Mouse (Mus musculus) myocyte (in vitro differentiated cells): ENCODE data around the gene Car8. TPM values are rescaled to one million over a fixed set of nuclear protein-coding genes. Genes with fewer than 3 reads are reported as not detected.

Experiments used
- H3K27me3 ChIP-seq: one replicate; pipeline ENCODE4 v1.6.1; 2011; ENCODE audit not compliant: control insufficient read depth, insufficient read depth, insufficient read length
- H3K36me3 ChIP-seq: one replicate; pipeline ENCODE4 v1.6.1; 2011; ENCODE audit not compliant: control insufficient read depth, insufficient read depth
- H3K4me2 ChIP-seq: one replicate; pipeline ENCODE4 v1.6.1; 2011; ENCODE audit warnings: low read depth, control low read depth
- H3K4me3 ChIP-seq: one replicate; pipeline ENCODE4 v1.5.1; 2011; ENCODE audit warnings: mild to moderate bottlenecking, control low read depth, moderate library complexity
- H3K79me2 ChIP-seq: one replicate; pipeline ENCODE4 v1.6.1; 2011; ENCODE audit not compliant: control insufficient read depth, insufficient read depth
- H3ac ChIP-seq: one replicate; pipeline ENCODE4 v1.6.1; 2011; ENCODE audit not compliant: control insufficient read depth, insufficient read length
- CEBPB ChIP-seq: IDR thresholded peaks from 2 replicates; pipeline ENCODE4 v1.6.1; 2011; ENCODE audit warnings: mild to moderate bottlenecking, moderate library complexity; ENCODE audit not compliant: poor library complexity, insufficient read depth, severe bottlenecking
- E2F4 ChIP-seq: IDR thresholded peaks from one replicate; pipeline ENCODE4 v1.6.1; 2011; ENCODE audit warnings: mild to moderate bottlenecking, control low read depth, moderate library complexity; ENCODE audit not compliant: insufficient read depth
- MAX ChIP-seq: IDR thresholded peaks from one replicate; pipeline ENCODE4 v1.6.1; 2011; ENCODE audit warnings: low read depth, mild to moderate bottlenecking, control low read depth
- MYOD1 ChIP-seq, 3 experiments: IDR thresholded peaks; one replicate each; pipeline ENCODE4 v1.6.1; 2011; ENCODE audit warnings: control low read depth in 2 of 3, low read depth in 2 of 3, mild to moderate bottlenecking in 2 of 3, moderate library complexity in 1 of 3; ENCODE audit not compliant: insufficient read length in 2 of 3, control insufficient read depth in 1 of 3
- MYOG ChIP-seq, 3 experiments: IDR thresholded peaks; one replicate each; pipeline ENCODE4 v1.6.1; 2011; ENCODE audit warnings: control low read depth in 2 of 3, low read depth in 2 of 3, mild to moderate bottlenecking in 2 of 3; ENCODE audit not compliant: insufficient read length in 2 of 3, control insufficient read depth in 1 of 3, insufficient read depth in 1 of 3
- POLR2A ChIP-seq: IDR thresholded peaks from one replicate; pipeline ENCODE4 v1.6.1; 2011; ENCODE audit warnings: low read depth, mild to moderate bottlenecking, control low read depth, moderate library complexity; ENCODE audit not compliant: insufficient read length
- POLR2AphosphoS2 ChIP-seq: IDR thresholded peaks from one replicate; pipeline ENCODE4 v1.6.1; 2011; ENCODE audit warnings: low read depth, control low read depth; ENCODE audit not compliant: insufficient read length
- REST ChIP-seq: IDR thresholded peaks from one replicate; pipeline ENCODE4 v1.6.1; 2011; ENCODE audit warnings: mild to moderate bottlenecking, control low read depth, moderate library complexity; ENCODE audit not compliant: insufficient read depth, insufficient read length
- SRF ChIP-seq: IDR thresholded peaks from one replicate; pipeline ENCODE4 v1.6.1; 2011; ENCODE audit warnings: low read depth; ENCODE audit not compliant: control insufficient read depth, insufficient read length
- TCF12 ChIP-seq: IDR thresholded peaks from one replicate; pipeline ENCODE4 v1.6.1; 2011; ENCODE audit warnings: mild to moderate bottlenecking, control low read depth; ENCODE audit not compliant: poor library complexity, insufficient read depth, severe bottlenecking
- TCF3 ChIP-seq: IDR thresholded peaks from one replicate; pipeline ENCODE4 v1.6.1; 2011; ENCODE audit warnings: low read depth, control low read depth; ENCODE audit not compliant: insufficient read length
- USF1 ChIP-seq: IDR thresholded peaks from one replicate; pipeline ENCODE4 v1.6.1; 2011; ENCODE audit warnings: low read depth, mild to moderate bottlenecking, control low read depth, moderate library complexity
- polyA plus RNA-seq: library from polyadenylated mRNA; unstranded; fragments of >200 nt; fragmentation: generic; extraction: Trizol; gene quantifications from one replicate; pipeline ENCODE4 v1.2.1, GENCODE M21; 2012; ENCODE audit warnings: missing spikeins

The Car8 gene
- polyA plus RNA-seq, 1 experiment, result 0.37 TPM

DNA sequence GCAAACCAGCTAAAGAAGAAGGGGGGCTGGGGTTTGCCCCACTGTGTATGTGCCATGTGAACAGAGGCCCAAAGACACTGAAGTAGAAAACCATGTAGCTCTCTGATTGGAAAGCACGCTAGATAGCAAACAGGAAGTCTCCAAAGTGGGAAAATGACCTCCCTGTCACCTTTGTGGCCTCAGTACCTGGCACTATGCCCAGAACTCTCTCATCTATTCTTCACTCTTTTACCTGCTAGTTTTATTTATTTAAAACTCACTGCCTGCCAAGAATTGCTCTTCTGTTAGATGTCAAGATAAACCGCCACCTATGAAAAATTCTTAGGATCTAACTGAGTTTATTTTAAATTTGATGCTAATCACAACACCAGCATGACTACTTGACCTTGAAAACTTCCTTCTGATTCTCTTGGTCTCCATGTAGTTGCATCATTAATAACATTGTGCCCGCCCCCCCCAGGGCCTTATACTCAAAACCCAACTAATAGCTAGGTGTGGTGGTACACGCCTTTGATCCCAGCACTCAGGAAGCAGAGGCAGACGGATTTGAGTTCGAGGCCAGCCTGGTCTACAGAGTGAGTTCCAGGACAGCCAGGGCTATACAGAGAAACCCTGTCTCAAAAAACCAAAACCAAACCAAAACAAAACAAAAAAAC is 31.8 kb downstream of the Car8 start:
- no peaks in the 10 kb centered on the region for H3K79me2 ChIP-seq
- no peak overlapping the region for H3K4me2 ChIP-seq
- no peak for TF ChIP-seq CEBPB
- TF ChIP-seq MAX, result no peak
- TF ChIP-seq E2F4, result no peak
- TF ChIP-seq MYOG (IDR thresholded peaks at IDR 0.05; ENCODE audit: control insufficient read depth in 1 of 3, insufficient read depth in 1 of 3, insufficient read length in 2 of 3, low read depth in 2 of 3), result no peak
- no peak for TF ChIP-seq TCF3
- TF ChIP-seq USF1, result no peak
- TF ChIP-seq TCF12, result no peak
- no peak for TF ChIP-seq POLR2A
- TF ChIP-seq POLR2AphosphoS2, result no peak
- TF ChIP-seq SRF, result no peak
- TF ChIP-seq REST, result no peak
- TF ChIP-seq MYOD1 (IDR thresholded peaks at IDR 0.05; ENCODE audit: control insufficient read depth in 1 of 3, insufficient read length in 2 of 3, low read depth in 2 of 3), result no peak
- H3ac ChIP-seq, result no peak overlapping the region
- H3K4me3 ChIP-seq, result no peak overlapping the region
- H3K27me3 ChIP-seq, result no peaks in the 10 kb centered on the region
- H3K36me3 ChIP-seq, result no peaks in the 10 kb centered on the region

DNA sequence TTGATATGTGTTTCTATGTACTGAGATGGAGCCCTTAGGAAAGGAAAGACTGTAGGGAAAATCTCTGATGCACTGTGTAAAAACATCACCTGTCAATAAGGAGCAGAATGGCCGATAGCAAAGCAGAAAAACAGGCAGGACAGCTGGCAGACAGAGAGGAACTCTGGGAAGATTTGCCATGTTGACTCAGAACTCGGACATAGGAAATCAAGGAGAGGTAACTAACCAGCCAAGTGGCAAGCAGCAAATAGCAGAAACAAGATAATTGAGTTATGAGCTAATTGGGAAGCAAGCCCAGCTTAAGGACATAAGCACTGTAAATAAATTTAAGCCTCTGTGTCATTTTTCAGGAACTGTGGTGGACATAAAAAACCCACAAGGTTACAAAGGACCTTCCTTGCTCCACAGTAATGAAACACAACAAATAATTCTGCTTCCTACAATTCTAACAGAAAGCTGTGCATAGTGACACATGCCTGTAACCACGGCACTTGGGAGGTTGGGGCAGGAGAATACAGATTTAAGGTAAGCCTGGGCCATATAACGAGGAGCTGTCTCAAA is 33.7 kb downstream of the Car8 start:
- TF ChIP-seq MYOG (IDR thresholded peaks at IDR 0.05; ENCODE audit: control insufficient read depth in 1 of 3, insufficient read depth in 1 of 3, insufficient read length in 2 of 3, low read depth in 2 of 3) (peak in 1 of 3 experiments; percentile 10), CEBPB (no peak), MYOD1 (IDR thresholded peaks at IDR 0.05; ENCODE audit: control insufficient read depth in 1 of 3, insufficient read length in 2 of 3, low read depth in 2 of 3) (peak in 2 of 3 experiments; percentile 17 to 34), TCF12 (no peak), E2F4 (no peak)
- Histone ChIP-seq H3ac (no peak overlapping the region), H3K27me3 (no peaks in the 10 kb centered on the region), H3K36me3 (no peaks in the 10 kb centered on the region), H3K79me2 (no peaks in the 10 kb centered on the region), H3K4me3 (no peak overlapping the region), H3K4me2 (peak overlapping the region; percentile 41)

DNA sequence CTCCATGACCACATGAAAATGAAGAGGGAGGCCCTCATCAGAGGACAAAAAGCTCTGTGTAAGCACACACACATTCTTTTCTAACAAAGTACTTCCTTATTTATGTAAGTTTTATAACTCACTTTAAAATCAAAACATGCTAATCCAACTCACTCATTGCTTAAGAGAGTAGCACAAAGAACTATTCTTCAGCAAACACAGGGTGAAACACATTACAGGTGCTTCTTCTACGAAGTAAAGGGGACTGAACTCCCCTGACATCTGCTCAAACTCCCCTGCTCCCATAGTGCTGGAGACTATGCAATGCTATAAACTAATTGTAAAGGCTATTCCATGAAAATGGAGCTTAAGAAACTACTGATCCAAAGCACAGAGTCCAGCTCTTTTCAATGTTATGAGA is 35.5 kb downstream of the Car8 start:
- H3ac ChIP-seq, result no peak overlapping the region
- H3K4me2 ChIP-seq, result no peak overlapping the region
- TF ChIP-seq POLR2AphosphoS2 (no peak), SRF (no peak), TCF12 (no peak), MYOG (IDR thresholded peaks at IDR 0.05; ENCODE audit: control insufficient read depth in 1 of 3, insufficient read depth in 1 of 3, insufficient read length in 2 of 3, low read depth in 2 of 3) (no peak), CEBPB (no peak), USF1 (no peak), POLR2A (no peak), TCF3 (no peak)
- no peaks in the 10 kb centered on the region for H3K79me2 ChIP-seq
- H3K36me3 ChIP-seq, result no peaks in the 10 kb centered on the region
- H3K4me3 ChIP-seq, result no peak overlapping the region
- H3K27me3 ChIP-seq, result no peaks in the 10 kb centered on the region

DNA sequence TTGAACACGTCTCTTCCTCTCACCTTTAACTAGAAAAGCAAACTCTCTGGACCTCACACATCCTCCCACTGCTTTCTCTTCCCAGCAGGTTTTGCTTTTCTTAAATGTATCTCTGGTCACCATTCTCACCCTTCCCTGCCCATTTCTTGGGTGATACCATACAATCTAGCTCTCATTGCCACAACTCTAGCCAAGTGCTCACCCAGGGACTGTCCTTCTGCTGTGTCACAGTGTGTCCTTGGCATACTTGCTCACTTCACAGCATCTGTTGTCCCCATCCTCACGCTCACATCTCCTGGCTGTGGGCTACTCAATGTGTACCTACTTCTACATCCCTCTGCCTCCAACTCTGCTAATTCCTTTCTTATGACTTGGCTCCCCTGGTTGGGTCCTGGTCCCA is 37.2 kb downstream of the Car8 start:
- no peaks in the 10 kb centered on the region for H3K27me3 ChIP-seq
- no peak overlapping the region for H3K4me3 ChIP-seq
- no peaks in the 10 kb centered on the region for H3K79me2 ChIP-seq
- TF ChIP-seq REST, result no peak
- TF ChIP-seq CEBPB, result no peak
- no peak overlapping the region for H3K4me2 ChIP-seq
- no peak overlapping the region for H3ac ChIP-seq
- no peaks in the 10 kb centered on the region for H3K36me3 ChIP-seq

DNA sequence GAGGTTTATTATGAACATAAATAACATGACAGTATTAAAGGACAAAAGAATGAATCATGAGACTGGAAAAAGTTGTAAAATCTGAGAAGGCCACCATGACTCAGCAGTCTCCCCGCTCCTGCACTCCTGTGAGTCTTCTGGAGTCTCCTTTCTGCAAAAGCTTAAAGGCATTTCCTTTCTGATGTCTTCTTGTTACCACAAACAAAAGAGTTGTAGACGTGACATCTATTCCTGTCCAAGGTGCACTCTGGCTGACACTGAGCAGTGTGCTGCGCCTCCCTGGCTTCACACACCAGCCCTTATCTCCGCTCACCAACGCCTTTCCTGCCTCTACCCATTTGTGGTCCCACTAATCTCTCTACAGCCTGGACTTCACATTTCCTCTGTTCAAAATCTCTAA is 38.8 kb downstream of the Car8 start:
- Histone ChIP-seq H3K27me3 (no peaks in the 10 kb centered on the region), H3K36me3 (no peaks in the 10 kb centered on the region), H3K79me2 (no peaks in the 10 kb centered on the region), H3ac (no peak overlapping the region), H3K4me2 (peak overlapping the region; percentile 61), H3K4me3 (no peak overlapping the region)
- TF ChIP-seq MAX, result no peak
- no peak for TF ChIP-seq POLR2AphosphoS2
- TF ChIP-seq TCF12, result no peak
- no peak for TF ChIP-seq CEBPB
- no peak for TF ChIP-seq SRF
- no peak for TF ChIP-seq MYOD1 (IDR thresholded peaks at IDR 0.05; ENCODE audit: control insufficient read depth in 1 of 3, insufficient read length in 2 of 3, low read depth in 2 of 3)
- no peak for TF ChIP-seq USF1
- TF ChIP-seq POLR2A, result no peak
- TF ChIP-seq E2F4, result no peak
- TF ChIP-seq MYOG (IDR thresholded peaks at IDR 0.05; ENCODE audit: control insufficient read depth in 1 of 3, insufficient read depth in 1 of 3, insufficient read length in 2 of 3, low read depth in 2 of 3), result no peak
- no peak for TF ChIP-seq REST
- TF ChIP-seq TCF3, result no peak
